Mouse (Mus musculus): ENCODE results near the gene Dio1.

- TF ChIP-seq POLR2AphosphoS5 (IDR thresholded peaks at IDR 0.05; ENCODE audit: insufficient replicate concordance, low read depth, low read length) (no peak), GATA1 (IDR thresholded peaks at IDR 0.05; ENCODE audit: borderline replicate concordance, low read length) (no peak), CTCF (IDR thresholded peaks at IDR 0.05; ENCODE audit: low read depth, low read length) (no peak), GATA2 (IDR thresholded peaks at IDR 0.05; ENCODE audit: borderline replicate concordance, low read depth, low read length) (no peak)
These were observed 21.3 kb downstream of the Dio1 start for GRCm38 (mm10) chr4:107285446-107286200.

All from G1E (cell line).